Mouse (Mus musculus) kidney, adult 8-10 months (tissue): ENCODE measurements at regions not wholly inside any gene's neighbourhood (a gene's known extent, or its start where the extent isn't known, plus 50 kb on each side); places are given as distances from the start of the nearest gene placed in this dataset.
"Not testable (repeated sequence)": the region's sequence is repeated elsewhere in the genome, so short reads cannot be mapped to it uniquely, and the experiment has no call there.

ENCODE experiments used
- DNase-seq, 2 experiments: peaks; one replicate each; pipeline ENCODE4 v3.0.0; 2022

- no peak for DNase-seq
These were observed 211.4 kb downstream of the Zfp619 start for GRCm38 (mm10) chr7:39728930-39729329.

- DNase-seq = no peak
These were observed 212.2 kb downstream of the Zfp619 start for GRCm38 (mm10) chr7:39729723-39730122.

GRCm38 (mm10) chr7:39732790-39733189 lies 215.2 kb downstream of the Zfp619 start:
- no peak for DNase-seq

GRCm38 (mm10) chr7:39748395-39748794 lies 230.8 kb downstream of the Zfp619 start:
- DNase-seq = not testable (repeated sequence)

GRCm38 (mm10) chr7:39750448-39750847 lies 232.9 kb downstream of the Zfp619 start:
- no peak for DNase-seq

GRCm38 (mm10) chr7:39764366-39764765 lies 246.8 kb downstream of the Zfp619 start:
- DNase-seq = peak in 1 of 2 experiments; percentile 27

GRCm38 (mm10) chr7:39765094-39765493 lies 247.5 kb downstream of the Zfp619 start:
- peak; percentile 15 to 58 for DNase-seq

GRCm38 (mm10) chr7:39773291-39773690 lies 255.7 kb downstream of the Zfp619 start:
- no peak for DNase-seq

GRCm38 (mm10) chr7:39789321-39789720 lies 271.8 kb downstream of the Zfp619 start:
- DNase-seq = no peak

GRCm38 (mm10) chr7:39789880-39790279 lies 272.3 kb downstream of the Zfp619 start:
- no peak for DNase-seq

- DNase-seq = no peak
These were observed 277.2 kb downstream of the Zfp619 start for GRCm38 (mm10) chr7:39794751-39795150.

GRCm38 (mm10) chr7:39804276-39804675 lies 286.7 kb downstream of the Zfp619 start:
- DNase-seq = no peak

GRCm38 (mm10) chr7:39818036-39818435 lies 300.5 kb downstream of the Zfp619 start:
- DNase-seq = peak in 1 of 2 experiments; percentile 28

GRCm38 (mm10) chr7:39822550-39823178 lies 305.1 kb downstream of the Zfp619 start:
- peak in 1 of 2 experiments; percentile 5 for DNase-seq

- DNase-seq = no peak
These were observed 310.8 kb downstream of the Zfp619 start for GRCm38 (mm10) chr7:39828378-39828777.

GRCm38 (mm10) chr7:39830831-39831230 lies 313.3 kb downstream of the Zfp619 start:
- DNase-seq = no peak

GRCm38 (mm10) chr7:39841988-39842387 lies 324.4 kb downstream of the Zfp619 start:
- DNase-seq = no peak

- peak; percentile 34 to 57 for DNase-seq
These were observed 330.6 kb downstream of the Zfp619 start for GRCm38 (mm10) chr7:39847914-39848782.

- no peak for DNase-seq
These were observed 339.7 kb downstream of the Zfp619 start for GRCm38 (mm10) chr7:39857301-39857700.

GRCm38 (mm10) chr7:39862835-39863234 lies 345.3 kb downstream of the Zfp619 start:
- no peak for DNase-seq

- no peak for DNase-seq
These were observed 346.6 kb downstream of the Zfp619 start for GRCm38 (mm10) chr7:39864130-39864529.

GRCm38 (mm10) chr7:39864781-39865180 lies 347.2 kb downstream of the Zfp619 start:
- peak; percentile 33 to 41 for DNase-seq

- DNase-seq = no peak
These were observed 349.3 kb downstream of the Zfp619 start for GRCm38 (mm10) chr7:39866674-39867428.
